Mouse (Mus musculus) CH12.LX (cell line): Measurements from ENCODE around the gene Nxpe3.

Experiments used
- CTCF ChIP-seq, 2 experiments: IDR thresholded peaks in 1 of 2; conservative IDR thresholded peaks in 1 of 2; 2 replicates each; pipeline ENCODE4 v1.5.1; 2011 to 2012; ENCODE audit warnings: low read depth in 2 of 2, low read length in 2 of 2, improper control_type of control experiment in 1 of 2, inconsistent platforms in 1 of 2, mild to moderate bottlenecking in 1 of 2, moderate library complexity in 1 of 2
- MAX ChIP-seq: IDR thresholded peaks from 2 replicates; pipeline ENCODE4 v1.6.1; 2011; ENCODE audit warnings: low read length, improper control_type of control experiment
- MAZ ChIP-seq: IDR thresholded peaks from 2 replicates; pipeline ENCODE4 v1.6.1; 2012; ENCODE audit warnings: low read depth, mild to moderate bottlenecking, inconsistent platforms, low read length, improper control_type of control experiment, moderate library complexity
- POLR2A ChIP-seq: IDR thresholded peaks from 2 replicates; pipeline ENCODE4 v1.6.1; 2011; ENCODE audit warnings: low read depth, mild to moderate bottlenecking, improper control_type of control experiment, low read length
- POLR2AphosphoS2 ChIP-seq: IDR thresholded peaks from 2 replicates; pipeline ENCODE4 v1.6.1; 2011; ENCODE audit warnings: low read depth, low read length, improper control_type of control experiment
- SMC3 ChIP-seq: IDR thresholded peaks from 2 replicates; pipeline ENCODE4 v1.6.1; 2011; ENCODE audit warnings: low read depth, low read length, improper control_type of control experiment
- ZMIZ1 ChIP-seq: IDR thresholded peaks from 2 replicates; pipeline ENCODE4 v1.6.1; 2012; ENCODE audit warnings: low read depth, mild to moderate bottlenecking, inconsistent platforms, low read length, improper control_type of control experiment

- TF ChIP-seq POLR2A (no peak), POLR2AphosphoS2 (no peak), SMC3 (no peak), MAZ (no peak), CTCF (conservative IDR thresholded peaks at IDR 0.05 in 1 of 2, IDR thresholded peaks at IDR 0.05 in 1 of 2; ENCODE audit: low read depth in 2 of 2, low read length in 2 of 2) (no peak), MAX (no peak), ZMIZ1 (no peak)
Observed at GRCm38 (mm10) chr16:55841506-55841905, 53.6 kb downstream of the Nxpe3 start.
